Mouse (Mus musculus) ES-Bruce4 (cell line): ENCODE results near the gene Lrrc52.

ENCODE experiments used
- CTCF ChIP-seq: IDR thresholded peaks from one replicate; pipeline ENCODE4 v1.8.1; 2011; ENCODE audit warnings: low read depth, low read length
- EP300 ChIP-seq: IDR thresholded peaks from 2 replicates; pipeline ENCODE4 v1.6.1; 2011; ENCODE audit warnings: low read depth, low read length; ENCODE audit not compliant: insufficient read depth

- TF ChIP-seq CTCF (peak; percentile 52), EP300 (no peak)
Measured at GRCm38 (mm10) chr1:167414846-167415245, 51.7 kb downstream of the Lrrc52 start.
